Mouse (Mus musculus) liver, embryonic 11.5 days (tissue): ENCODE data around the gene Gm12117. TPM values are rescaled to one million over a fixed set of nuclear protein-coding genes. Genes with fewer than 3 reads are reported as not detected.

Source experiments
- ATAC-seq: fragments of 200-750 bp; cut with Nextera tagmentation; replicated peaks from 2 replicates; pipeline ENCODE4 v1.8.0; 2017; ENCODE audit warnings: moderate number of reproducible peaks, mild to moderate bottlenecking, moderate TSS enrichment, moderate library complexity; ENCODE audit not compliant: low FRiP score
- DNase-seq: peaks from one replicate; pipeline ENCODE4 v3.0.0-alpha.2; 2017; ENCODE audit warnings: low spot score
- H3K27ac ChIP-seq: fragments of 300-500 bp; sonication (generic); 2 replicates; pipeline ENCODE4 v1.5.1; 2014; ENCODE audit warnings: mild to moderate bottlenecking, low read depth, low read length, control low read depth
- H3K27me3 ChIP-seq: fragments of 300-500 bp; sonication (generic); replicated peaks from 2 replicates; pipeline ENCODE4 v1.6.1; 2014; ENCODE audit warnings: low read length, mixed read lengths; ENCODE audit not compliant: control insufficient read depth, insufficient read depth
- H3K36me3 ChIP-seq: fragments of 300-500 bp; sonication (generic); 2 replicates; pipeline ENCODE4 v1.6.1; 2014; ENCODE audit warnings: mild to moderate bottlenecking, low read length, moderate library complexity, mixed read lengths; ENCODE audit not compliant: control insufficient read depth, insufficient read depth
- H3K4me1 ChIP-seq: fragments of 300-500 bp; sonication (generic); replicated peaks from 2 replicates; pipeline ENCODE4 v1.6.1; 2014; ENCODE audit warnings: low read length, mixed read lengths; ENCODE audit not compliant: control insufficient read depth, insufficient read depth
- H3K4me2 ChIP-seq: fragments of 300-500 bp; sonication (generic); 2 replicates; pipeline ENCODE4 v1.6.1; 2014; ENCODE audit warnings: mild to moderate bottlenecking, control low read depth, moderate library complexity
- H3K4me3 ChIP-seq: fragments of 300-500 bp; sonication (generic); 2 replicates; pipeline ENCODE4 v1.5.1; 2014; ENCODE audit warnings: low read depth, low read length, control low read depth
- H3K9ac ChIP-seq: fragments of 300-500 bp; sonication (generic); 2 replicates; pipeline ENCODE4 v1.6.1; 2014; ENCODE audit warnings: low read depth, low read length, control low read depth
- H3K9me3 ChIP-seq: fragments of 300-500 bp; sonication (generic); 2 replicates; pipeline ENCODE4 v1.6.1; 2016; ENCODE audit warnings: low read length, inconsistent platforms, mixed read lengths; ENCODE audit not compliant: control insufficient read depth
- WGBS: fragments of 180-500 bp; shearing (Covaris S2); extraction: QIAGEN DNeasy Blood & Tissue Kit; methylation state at CpG from one replicate; pipeline ENCODE4 v1.1.7; 2014; 5-methylcytosine and 5-hydroxymethylcytosine counted together
- polyA plus RNA-seq: library from polyadenylated mRNA; unstranded; fragments of >200 nt; fragmentation: Nextera tagmentation; extraction: Ambion mirVana; gene quantifications from 2 replicates; pipeline ENCODE4 v1.2.1, GENCODE M21; 2014

Gm12117 gene
- polyA plus RNA-seq, 1 experiment from 2014 or later: not detected

DNA sequence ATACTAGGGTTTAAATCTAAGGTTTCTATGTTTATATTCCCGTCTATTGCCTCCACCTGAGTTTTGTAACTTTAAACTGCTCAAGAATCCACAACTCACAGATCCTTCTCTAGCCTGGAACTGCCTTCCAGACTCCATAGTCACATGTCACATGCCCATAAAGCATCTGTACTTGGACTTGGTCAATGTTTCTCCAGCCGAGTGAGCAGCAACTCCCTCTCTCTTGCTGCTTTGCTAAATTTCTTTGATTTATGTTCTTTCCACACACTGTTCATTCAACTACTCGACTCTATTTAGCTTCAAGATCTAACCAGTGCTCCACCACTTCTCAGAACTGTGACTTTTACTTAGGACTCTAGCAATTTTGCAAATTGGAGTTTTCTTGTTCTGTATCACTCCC is 1.7 kb downstream of the Gm12117 start:
- no peak overlapping the region for H3K4me3 ChIP-seq
- WGBS: 74% methylated on average over 3 of the region's 3 CpGs
- DNase-seq: no peak
- no peak for ATAC-seq
- H3K4me2 ChIP-seq: no peak overlapping the region
- H3K36me3 ChIP-seq: no peaks in the 10 kb centered on the region
- H3K27ac ChIP-seq: no peak overlapping the region
- H3K9me3 ChIP-seq: no peaks in the 10 kb centered on the region
- no peaks in the 10 kb centered on the region for H3K27me3 ChIP-seq
- H3K9ac ChIP-seq: no peak overlapping the region
- H3K4me1 ChIP-seq: no peaks in the 10 kb centered on the region

DNA sequence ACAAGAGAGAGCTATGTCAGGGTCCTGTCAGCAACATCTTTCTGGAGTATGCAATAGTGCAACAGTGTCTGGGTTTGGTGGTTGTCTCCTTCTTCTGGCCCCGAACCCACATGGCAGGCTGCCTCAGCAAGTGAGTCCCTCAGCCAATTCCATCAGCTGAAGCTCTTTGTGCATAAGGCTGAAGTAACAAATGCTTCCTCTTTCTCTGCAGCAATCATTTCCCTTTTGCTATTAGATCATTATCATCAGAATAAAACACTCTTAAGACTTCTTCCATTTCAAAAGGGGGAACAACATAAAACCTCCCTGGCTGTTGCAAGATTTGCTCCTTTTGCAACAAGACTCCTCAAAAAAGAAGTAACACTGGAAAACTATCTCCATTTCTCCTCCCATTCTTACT is 2.2 kb downstream of the Gm12117 start:
- Histone ChIP-seq H3K4me3 (no peak overlapping the region), H3K27ac (no peak overlapping the region), H3K27me3 (no peaks in the 10 kb centered on the region), H3K36me3 (no peaks in the 10 kb centered on the region), H3K4me1 (no peaks in the 10 kb centered on the region), H3K9me3 (no peaks in the 10 kb centered on the region), H3K4me2 (no peak overlapping the region), H3K9ac (no peak overlapping the region)
- ATAC-seq (no peak), DNase-seq (no peak)
- WGBS: 69% methylated on average over 1 of the region's 1 CpGs

DNA sequence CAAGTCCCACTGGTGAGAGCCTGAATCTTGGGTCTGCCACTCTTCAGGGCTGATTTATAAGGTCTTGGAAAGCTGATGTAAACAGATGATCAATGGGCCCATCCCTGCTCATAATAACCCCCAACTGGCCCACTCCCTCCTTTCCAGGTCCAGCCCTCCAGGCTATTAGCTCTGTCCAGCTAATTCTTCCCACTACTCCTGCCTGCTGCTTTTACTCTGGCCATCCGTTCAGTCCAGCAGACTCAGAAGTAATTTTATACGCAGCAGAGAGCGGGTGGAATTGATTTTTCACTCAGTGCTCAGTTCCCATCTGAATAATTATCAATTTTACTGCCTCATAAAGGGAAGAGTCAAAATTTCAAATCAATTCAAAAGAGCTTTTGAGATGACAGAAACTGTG is 36.2 kb downstream of the Gm12117 start:
- WGBS: 86% methylated on average over 3 of the region's 3 CpGs
- Histone ChIP-seq H3K9me3 (no peaks in the 10 kb centered on the region), H3K9ac (no peak overlapping the region), H3K4me2 (no peak overlapping the region), H3K4me3 (no peak overlapping the region), H3K27me3 (no peaks in the 10 kb centered on the region), H3K36me3 (no peaks in the 10 kb centered on the region), H3K27ac (no peak overlapping the region), H3K4me1 (no peaks in the 10 kb centered on the region)
- DNase-seq (no peak), ATAC-seq (no peak)

DNA sequence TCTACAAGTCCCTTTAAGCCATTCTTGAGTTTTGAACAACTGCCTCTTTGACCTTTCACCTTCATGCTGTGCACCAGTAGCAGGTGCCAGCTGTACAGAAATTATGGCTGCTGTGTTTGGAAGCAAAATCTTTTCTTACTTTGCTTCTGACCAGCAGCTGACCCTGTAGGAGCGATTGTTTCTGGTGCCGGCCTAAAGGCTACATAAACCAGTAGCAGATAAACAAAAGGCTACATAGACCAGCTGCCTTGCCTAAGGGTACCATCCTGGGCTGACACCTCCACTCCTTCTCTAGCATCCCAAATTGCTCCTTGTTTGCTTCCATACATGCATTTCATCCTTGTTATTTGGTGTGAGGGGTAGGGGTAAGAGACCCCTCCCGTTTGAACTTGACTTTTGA is 42.4 kb downstream of the Gm12117 start:
- no peak overlapping the region for H3K9ac ChIP-seq
- no peak overlapping the region for H3K4me3 ChIP-seq
- no peak overlapping the region for H3K4me2 ChIP-seq
- no peaks in the 10 kb centered on the region for H3K4me1 ChIP-seq
- ATAC-seq: no peak
- no peaks in the 10 kb centered on the region for H3K9me3 ChIP-seq
- 67% methylated on average over 3 of the region's 3 CpGs for WGBS
- H3K27me3 ChIP-seq: no peaks in the 10 kb centered on the region
- no peak for DNase-seq
- no peaks in the 10 kb centered on the region for H3K36me3 ChIP-seq
- H3K27ac ChIP-seq: no peak overlapping the region

DNA sequence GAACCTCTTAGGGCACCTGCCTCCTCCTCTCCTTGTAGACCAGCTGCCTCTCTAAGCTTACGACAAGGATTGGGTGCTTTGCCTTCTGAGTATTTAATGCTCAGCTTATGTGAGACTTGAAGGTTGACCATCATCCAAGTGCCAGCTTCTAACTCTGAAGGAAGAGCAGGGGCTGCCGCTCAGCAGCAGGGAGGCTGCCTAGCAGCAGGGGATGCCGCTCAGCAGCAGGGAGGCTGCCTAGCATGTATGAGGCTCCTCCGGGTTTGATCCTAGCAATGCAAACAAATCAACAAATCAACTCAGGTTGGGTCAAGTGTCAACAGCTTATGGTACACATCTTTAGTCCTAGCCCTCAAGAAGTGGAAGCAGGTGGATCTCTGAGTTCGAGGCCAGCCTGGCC is 44.5 kb downstream of the Gm12117 start:
- Histone ChIP-seq H3K27me3 (no peaks in the 10 kb centered on the region), H3K4me3 (no peak overlapping the region), H3K9ac (no peak overlapping the region), H3K36me3 (no peaks in the 10 kb centered on the region), H3K4me2 (no peak overlapping the region), H3K9me3 (no peaks in the 10 kb centered on the region), H3K4me1 (no peaks in the 10 kb centered on the region), H3K27ac (no peak overlapping the region)
- DNase-seq: no peak
- ATAC-seq: no peak
- 75% methylated on average over 5 of the region's 5 CpGs for WGBS

DNA sequence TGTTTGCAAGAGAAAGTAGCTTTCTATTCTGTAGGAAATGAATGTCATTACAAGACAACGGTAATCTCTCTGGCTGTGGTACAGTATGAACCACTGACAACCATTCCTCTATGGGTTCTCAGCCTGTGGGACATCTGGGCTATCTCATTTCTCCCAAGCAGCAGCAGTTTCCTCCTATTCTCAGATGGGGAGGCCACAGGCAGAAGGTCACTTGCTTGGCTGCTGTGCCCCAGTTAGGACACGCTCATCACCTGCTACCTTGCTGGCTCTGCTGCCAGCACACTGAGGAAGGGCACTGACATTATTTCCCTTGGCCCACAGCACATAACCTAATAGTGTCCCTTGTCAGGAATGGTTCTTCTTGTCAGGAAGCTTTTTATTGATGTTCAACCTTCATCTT is 48.4 kb downstream of the Gm12117 start:
- Histone ChIP-seq H3K4me2 (no peak overlapping the region), H3K36me3 (no peaks in the 10 kb centered on the region), H3K4me3 (no peak overlapping the region), H3K9me3 (no peaks in the 10 kb centered on the region), H3K27me3 (no peaks in the 10 kb centered on the region), H3K9ac (no peak overlapping the region), H3K27ac (no peak overlapping the region), H3K4me1 (no peaks in the 10 kb centered on the region)
- WGBS: 80% methylated on average over 2 of the region's 2 CpGs
- DNase-seq: no peak
- ATAC-seq: no peak

DNA sequence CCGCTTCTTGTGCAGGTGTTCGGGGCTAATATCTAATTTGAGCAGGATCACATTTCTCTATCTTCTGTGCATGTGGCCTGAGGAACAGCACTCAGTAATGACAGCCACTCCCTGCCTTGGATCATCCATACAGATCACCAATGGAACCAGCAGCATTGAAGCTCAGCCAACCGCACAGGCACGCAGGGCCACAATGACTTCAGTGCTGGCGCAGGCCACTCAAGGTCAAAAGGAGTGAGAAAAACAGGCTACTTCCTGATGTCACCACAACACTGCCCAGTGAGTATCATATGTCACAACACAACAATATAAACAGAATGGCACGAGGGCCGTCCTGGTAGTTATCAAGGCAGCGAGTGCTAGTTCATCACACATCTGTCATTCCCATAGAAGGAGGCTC is 50.0 kb downstream of the Gm12117 start:
- Histone ChIP-seq H3K4me3 (no peak overlapping the region), H3K4me2 (no peak overlapping the region), H3K27ac (no peak overlapping the region), H3K9me3 (no peaks in the 10 kb centered on the region), H3K27me3 (no peaks in the 10 kb centered on the region), H3K4me1 (no peaks in the 10 kb centered on the region; the same call in 1 of the 2 replicates), H3K36me3 (no peaks in the 10 kb centered on the region), H3K9ac (no peak overlapping the region)
- 82% methylated on average over 8 of the region's 8 CpGs for WGBS
- DNase-seq: no peak
- ATAC-seq: no peak

Other genes with a start within 250 kb of the Gm12117 start
- 0.56 and 0.90 TPM in 2 replicates for gene Fgf18, start 129.3 kb downstream of the Gm12117 start, polyA plus RNA-seq
- gene Npm1, start 113.5 kb downstream of the Gm12117 start, polyA plus RNA-seq: 1,827 and 1,921 TPM in 2 replicates
- not detected in 2 replicates for gene Tlx3, start 73.1 kb downstream of the Gm12117 start, polyA plus RNA-seq
- gene Ranbp17, start 237.0 kb upstream of the Gm12117 start, polyA plus RNA-seq: 8.5 and 9.9 TPM in 2 replicates